Mouse (Mus musculus) embryo, embryonic 10.5 days (tissue): Measurements from ENCODE around the gene Ppp1r18.

Source experiments
- DNase-seq: peaks from one replicate; pipeline ENCODE4 v3.0.0-alpha.2; 2015; ENCODE audit warnings: low spot score

Gene Ppp1r18

GRCm38 (mm10) chr17:35914975-35915374, 49.6 kb downstream of the Ppp1r18 start:
- no peak for DNase-seq

GRCm38 (mm10) chr17:35915538-35916296, 50.3 kb downstream of the Ppp1r18 start:
- no peak for DNase-seq

GRCm38 (mm10) chr17:35916297-35917142, 51.1 kb downstream of the Ppp1r18 start, which contains the start of the genes Mrps18b and Ppp1r10:
TSS of gene Mrps18b (minus strand) at chr17:35916389.
TSS of gene Ppp1r10 (plus strand) at chr17:35916434.
- DNase-seq: peak; percentile 99

GRCm38 (mm10) chr17:35917143-35917462, 51.7 kb downstream of the Ppp1r18 start:
- no peak for DNase-seq

DNA sequence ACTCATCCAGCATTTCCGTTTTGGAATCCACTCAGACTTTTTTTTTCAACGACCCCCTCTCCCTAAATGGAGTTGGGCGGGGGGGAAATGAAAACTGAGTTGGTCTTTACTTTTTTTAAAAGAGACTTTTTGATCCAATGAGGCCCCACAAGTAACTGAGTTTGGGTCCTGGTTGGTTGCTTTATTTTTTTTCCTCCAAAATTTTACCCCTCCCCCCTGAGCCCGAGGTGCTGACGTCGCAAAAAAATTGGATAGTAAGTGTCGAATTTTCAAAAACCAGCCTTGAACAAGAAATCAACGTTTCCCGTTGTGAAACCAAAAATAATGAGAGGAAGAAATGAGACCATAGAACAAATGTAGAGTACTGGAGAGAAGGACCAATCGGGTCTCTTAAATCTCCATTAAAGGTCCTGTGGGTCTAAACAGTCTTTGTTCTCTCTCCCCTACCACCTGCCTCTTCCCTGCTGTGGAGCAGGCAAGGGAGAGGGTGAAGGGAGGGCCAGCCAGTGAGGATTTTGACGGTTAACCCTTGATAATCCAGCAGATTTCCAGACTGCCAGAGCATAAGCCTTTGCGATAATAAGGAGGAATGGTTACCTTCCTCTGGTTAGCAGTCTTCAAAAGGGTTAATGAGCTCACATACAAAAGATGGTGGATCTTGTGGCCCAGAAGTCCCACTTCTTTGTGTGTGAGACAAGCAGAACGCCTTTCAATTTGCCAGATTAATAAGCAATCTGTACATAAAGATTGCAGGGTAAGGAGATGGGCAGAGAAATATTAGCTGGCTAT, 52.3 kb downstream of the Ppp1r18 start:
- peak; percentile 83 for DNase-seq

DNA sequence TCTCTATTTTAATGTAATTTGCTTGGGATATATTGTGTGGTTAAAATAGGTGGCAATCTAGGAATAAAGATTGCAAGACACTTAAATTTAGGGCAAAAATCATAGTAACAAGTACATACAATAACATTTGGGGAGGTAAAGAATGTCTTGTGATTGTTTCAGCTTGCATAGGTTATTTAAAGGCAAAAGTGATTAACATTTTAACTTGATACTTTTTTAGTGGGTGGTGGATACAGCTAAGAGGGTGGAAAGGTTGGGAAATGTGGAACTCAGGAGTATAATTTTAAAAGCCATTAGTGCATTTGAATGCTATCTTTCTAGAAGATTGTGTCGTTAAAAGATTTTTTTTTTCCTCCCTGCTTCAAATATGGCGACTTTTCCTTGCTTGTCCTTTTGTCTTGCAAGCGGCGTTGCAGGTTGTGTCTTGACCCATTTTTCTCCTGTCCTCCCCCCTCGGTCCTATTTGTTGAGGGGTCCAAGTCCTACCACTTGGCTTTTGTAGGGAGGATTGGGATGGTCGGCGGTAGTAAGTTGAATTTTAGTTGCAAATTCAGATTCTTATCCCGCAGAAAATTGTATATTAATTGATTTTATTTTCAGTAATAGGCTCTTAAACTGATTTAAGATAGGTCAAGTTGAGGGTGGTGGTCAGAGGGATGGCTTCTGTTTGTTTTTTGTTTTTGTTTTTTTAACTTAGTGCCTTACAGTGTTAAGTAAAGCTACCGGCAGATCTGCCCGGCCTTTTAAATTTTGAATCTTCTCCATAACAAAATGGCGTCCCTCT, 53.1 kb downstream of the Ppp1r18 start:
- DNase-seq: peak; percentile 77

DNA sequence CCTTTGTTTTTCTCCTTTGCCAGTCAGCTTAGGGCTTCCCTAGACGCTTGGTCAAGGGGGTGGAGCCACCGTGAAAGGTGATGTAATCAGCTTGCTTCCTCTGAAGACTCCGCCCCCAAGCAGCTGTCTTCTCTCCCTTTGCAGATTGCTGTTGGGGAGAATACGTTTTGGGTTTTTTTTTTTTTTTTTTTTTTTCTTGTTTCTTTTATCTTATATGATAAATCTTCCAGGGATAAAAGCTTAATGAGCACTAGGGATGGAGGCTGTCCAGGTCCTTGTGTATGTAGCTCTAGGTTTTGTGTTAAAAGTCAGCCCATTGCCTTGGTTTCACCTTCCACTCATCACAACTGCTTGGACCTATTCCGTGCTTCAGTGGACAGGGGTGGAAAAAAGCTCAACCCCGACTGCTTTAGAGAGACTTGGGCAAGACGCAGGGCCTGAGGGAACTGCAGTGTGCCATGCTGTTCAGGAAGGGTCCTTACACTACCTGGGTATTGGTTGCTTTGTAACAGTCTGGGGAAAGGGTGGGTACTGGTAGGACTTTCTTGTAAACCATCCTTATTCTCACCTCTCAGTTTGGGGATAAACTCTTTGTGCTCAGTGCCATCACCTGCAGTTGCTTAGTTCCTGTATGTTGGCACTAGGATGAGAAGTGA, 53.8 kb downstream of the Ppp1r18 start:
- DNase-seq: peak; percentile 98

- no peak for DNase-seq
Observed at GRCm38 (mm10) chr17:35919864-35920301, 54.5 kb downstream of the Ppp1r18 start.

DNA sequence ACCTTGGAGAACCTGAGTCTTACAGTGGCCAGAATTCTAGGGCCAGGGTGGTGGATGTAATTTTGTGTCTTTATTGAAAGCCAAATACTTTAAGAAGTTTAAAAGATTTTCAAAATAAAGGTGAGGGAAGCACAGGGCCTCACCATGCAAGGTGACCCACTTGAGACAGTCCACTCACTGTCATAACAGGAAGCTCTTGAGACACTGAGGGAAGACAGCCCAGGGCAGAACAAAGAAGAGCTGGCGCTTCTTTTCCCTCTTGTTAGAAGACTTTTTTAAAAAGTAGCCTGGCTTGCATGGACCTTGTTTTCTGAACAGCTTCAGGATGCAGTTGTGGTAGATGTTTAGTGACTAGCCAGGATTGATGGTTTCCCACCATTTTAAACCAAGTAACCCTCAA, 55.0 kb downstream of the Ppp1r18 start:
- no peak for DNase-seq

- DNase-seq: peak; percentile 81
Observed at GRCm38 (mm10) chr17:35920862-35921562, 55.6 kb downstream of the Ppp1r18 start.

GRCm38 (mm10) chr17:35921710-35922109, 56.3 kb downstream of the Ppp1r18 start:
- DNase-seq: no peak

DNA sequence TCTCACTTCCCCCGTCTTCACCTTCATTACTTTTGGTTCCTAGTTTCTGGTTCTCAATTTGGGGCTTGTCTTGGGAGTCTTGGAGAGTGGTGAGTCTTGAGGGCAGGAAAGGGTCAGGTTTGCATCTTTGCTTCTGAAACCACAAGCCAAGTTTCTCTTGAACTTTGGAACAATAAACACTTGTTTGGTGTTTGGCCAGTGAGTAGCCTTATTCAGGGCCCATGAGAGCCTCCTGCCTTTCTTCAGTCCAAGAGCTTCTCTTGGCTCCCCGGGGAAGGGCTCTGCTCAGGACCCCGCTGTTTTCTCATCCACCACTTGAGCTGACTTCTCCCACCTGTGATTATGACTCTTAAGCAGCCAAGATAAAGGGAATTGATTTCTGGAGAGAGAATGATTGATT, 57.2 kb downstream of the Ppp1r18 start:
- no peak for DNase-seq

DNA sequence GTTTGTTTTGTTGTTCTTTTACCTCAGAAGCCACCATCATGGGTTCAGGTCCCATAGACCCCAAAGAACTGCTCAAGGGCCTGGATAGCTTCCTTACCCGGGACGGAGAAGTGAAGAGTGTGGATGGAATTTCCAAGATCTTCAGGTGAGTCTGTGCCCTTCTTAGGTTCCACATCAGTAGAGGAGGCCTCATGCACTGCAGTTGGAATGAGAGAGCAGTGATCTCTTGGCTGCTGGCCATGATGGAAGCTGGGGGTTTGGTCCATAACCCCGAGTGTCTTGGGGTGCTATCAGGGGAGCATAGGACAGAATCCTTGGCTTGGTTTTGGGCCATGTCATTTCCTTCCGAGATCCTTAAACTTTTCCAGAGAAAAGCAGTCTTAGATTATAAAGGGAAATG, 57.9 kb downstream of the Ppp1r18 start:
- no peak for DNase-seq
